Mouse (Mus musculus) intestine, postnatal 0 days (tissue): Measurements from ENCODE around the gene Gtpbp8. TPM values are rescaled to one million over a fixed set of nuclear protein-coding genes. Genes with fewer than 3 reads are reported as not detected.
A peak's percentile ranks its signal among the peaks of the same experiment; 100 is the strongest.

Experiments used
- ATAC-seq: fragments of 200-750 bp; cut with Nextera tagmentation; 2 replicates; pipeline ENCODE4 v1.8.0; 2017; ENCODE audit warnings: mild to moderate bottlenecking, moderate TSS enrichment, moderate library complexity
- H3K27ac ChIP-seq: fragments of 300-500 bp; sonication (generic); 2 replicates; pipeline ENCODE4 v1.5.1; 2014; ENCODE audit warnings: mild to moderate bottlenecking, low read depth, low read length, moderate library complexity
- H3K27me3 ChIP-seq: fragments of 300-500 bp; sonication (generic); replicated peaks from 2 replicates; pipeline ENCODE4 v1.6.1; 2014; ENCODE audit warnings: low read length, mixed read lengths; ENCODE audit not compliant: control insufficient read depth, insufficient read depth
- H3K36me3 ChIP-seq: fragments of 300-500 bp; sonication (generic); 2 replicates; pipeline ENCODE4 v1.6.1; 2014; ENCODE audit warnings: mild to moderate bottlenecking, moderate library complexity; ENCODE audit not compliant: control insufficient read depth, insufficient read depth
- H3K4me1 ChIP-seq: fragments of 300-500 bp; sonication (generic); replicated peaks from 2 replicates; pipeline ENCODE4 v1.6.1; 2014; ENCODE audit warnings: antibody characterized with exemption, low read length, mixed read lengths; ENCODE audit not compliant: control insufficient read depth, insufficient read depth
- H3K4me2 ChIP-seq: fragments of 300-500 bp; sonication (generic); replicated peaks from 2 replicates; pipeline ENCODE4 v1.6.1; 2014; ENCODE audit warnings: low read depth, mild to moderate bottlenecking, moderate library complexity
- H3K4me3 ChIP-seq: fragments of 300-500 bp; sonication (generic); 2 replicates; pipeline ENCODE4 v1.5.1; 2014; ENCODE audit warnings: low read depth, low read length
- H3K9ac ChIP-seq: fragments of 300-500 bp; sonication (generic); 2 replicates; pipeline ENCODE4 v1.6.1; 2014; ENCODE audit warnings: mild to moderate bottlenecking, low read depth, low read length
- H3K9me3 ChIP-seq: fragments of 300-500 bp; sonication (generic); 2 replicates; pipeline ENCODE4 v1.6.1; 2016; ENCODE audit warnings: mixed run types; ENCODE audit not compliant: control insufficient read depth
- CTCF ChIP-seq: sonication (generic); IDR thresholded peaks from 2 replicates; pipeline ENCODE4 v1.5.1; 2016; ENCODE audit warnings: low read depth, mild to moderate bottlenecking, control low read depth, antibody characterized with exemption, moderate library complexity
- WGBS: fragments of 180-500 bp; shearing (Covaris S2); extraction: QIAGEN DNeasy Blood & Tissue Kit; methylation state at CpG from one replicate; pipeline ENCODE4 v1.1.7; 2014; 5-methylcytosine and 5-hydroxymethylcytosine counted together
- polyA plus RNA-seq: library from polyadenylated mRNA; unstranded; fragments of >200 nt; fragmentation: Nextera tagmentation; extraction: Ambion mirVana; gene quantifications from 2 replicates; pipeline ENCODE4 v1.2.1, GENCODE M21; 2015

Gene Gtpbp8
- polyA plus RNA-seq, 1 experiment from 2014 or later: 21.5 TPM

- Histone ChIP-seq H3K9ac (no peak overlapping the region), H3K36me3 (no peaks in the 10 kb centered on the region), H3K4me1 (no peaks in the 10 kb centered on the region), H3K9me3 (no peaks in the 10 kb centered on the region), H3K4me3 (no peak overlapping the region), H3K27ac (no peak overlapping the region), H3K4me2 (no peak overlapping the region), H3K27me3 (no peaks in the 10 kb centered on the region)
- 88% methylated on average over 6 of the region's 6 CpGs for WGBS
- no peak for TF ChIP-seq CTCF
- ATAC-seq: no peak
Measured at GRCm38 (mm10) chr16:44774201-44774600, 28.0 kb upstream of the Gtpbp8 start.

GRCm38 (mm10) chr16:44773673-44774072 lies 27.5 kb upstream of the Gtpbp8 start:
- no peaks in the 10 kb centered on the region for H3K4me1 ChIP-seq
- H3K9ac ChIP-seq: no peak overlapping the region
- WGBS: 80% methylated on average over 3 of the region's 3 CpGs
- TF ChIP-seq CTCF: no peak
- H3K27ac ChIP-seq: no peak overlapping the region
- no peak overlapping the region for H3K4me3 ChIP-seq
- no peaks in the 10 kb centered on the region for H3K9me3 ChIP-seq
- no peaks in the 10 kb centered on the region for H3K27me3 ChIP-seq
- no peaks in the 10 kb centered on the region for H3K36me3 ChIP-seq
- no peak overlapping the region for H3K4me2 ChIP-seq
- ATAC-seq: no peak

GRCm38 (mm10) chr16:44772577-44772976 lies 26.4 kb upstream of the Gtpbp8 start:
- Histone ChIP-seq H3K4me1 (no peaks in the 10 kb centered on the region), H3K27me3 (no peaks in the 10 kb centered on the region), H3K9ac (no peak overlapping the region), H3K4me3 (no peak overlapping the region), H3K36me3 (no peaks in the 10 kb centered on the region), H3K9me3 (no peaks in the 10 kb centered on the region), H3K4me2 (no peak overlapping the region), H3K27ac (no peak overlapping the region)
- TF ChIP-seq CTCF: no peak
- ATAC-seq: no peak
- WGBS: 63% methylated on average over 6 of the region's 6 CpGs

- H3K27ac ChIP-seq: no peak overlapping the region
- TF ChIP-seq CTCF: peak; percentile 85
- H3K4me1 ChIP-seq: no peaks in the 10 kb centered on the region
- H3K9me3 ChIP-seq: no peaks in the 10 kb centered on the region
- H3K27me3 ChIP-seq: no peaks in the 10 kb centered on the region
- H3K36me3 ChIP-seq: no peaks in the 10 kb centered on the region
- H3K9ac ChIP-seq: no peak overlapping the region
- no peak for ATAC-seq
- no peak overlapping the region for H3K4me2 ChIP-seq
- WGBS: 47% methylated on average over 2 of the region's 2 CpGs
- H3K4me3 ChIP-seq: no peak overlapping the region
Measured at GRCm38 (mm10) chr16:44767967-44768366, 21.8 kb upstream of the Gtpbp8 start.

- Histone ChIP-seq H3K27me3 (no peaks in the 10 kb centered on the region), H3K4me3 (no peak overlapping the region), H3K9me3 (no peaks in the 10 kb centered on the region), H3K4me1 (no peaks in the 10 kb centered on the region), H3K27ac (no peak overlapping the region), H3K36me3 (no peaks in the 10 kb centered on the region), H3K4me2 (no peak overlapping the region), H3K9ac (no peak overlapping the region)
- no peak for TF ChIP-seq CTCF
- 80% methylated on average over 7 of the region's 7 CpGs for WGBS
- no peak for ATAC-seq
Measured at GRCm38 (mm10) chr16:44767506-44767905, 21.3 kb upstream of the Gtpbp8 start.

- no peak for TF ChIP-seq CTCF
- no peaks in the 10 kb centered on the region for H3K27me3 ChIP-seq
- no peaks in the 10 kb centered on the region for H3K9me3 ChIP-seq
- no peak overlapping the region for H3K27ac ChIP-seq
- no peaks in the 10 kb centered on the region for H3K36me3 ChIP-seq
- H3K4me3 ChIP-seq: no peak overlapping the region
- H3K9ac ChIP-seq: no peak overlapping the region
- no peaks in the 10 kb centered on the region for H3K4me1 ChIP-seq
- no peak for ATAC-seq
- WGBS: 82% methylated on average over 9 of the region's 9 CpGs
- H3K4me2 ChIP-seq: no peak overlapping the region
Measured at GRCm38 (mm10) chr16:44766320-44766892, 20.2 kb upstream of the Gtpbp8 start.
